Mouse (Mus musculus) cerebellum, postnatal 4 days (tissue): ENCODE data around the gene Mapk12.

Source experiments
- DNase-seq, 2 experiments: peaks; one replicate each; pipeline ENCODE4 v3.0.0; 2022; ENCODE audit warnings: low spot score in 2 of 2, mixed read lengths in 1 of 2

Mapk12 gene

DNA sequence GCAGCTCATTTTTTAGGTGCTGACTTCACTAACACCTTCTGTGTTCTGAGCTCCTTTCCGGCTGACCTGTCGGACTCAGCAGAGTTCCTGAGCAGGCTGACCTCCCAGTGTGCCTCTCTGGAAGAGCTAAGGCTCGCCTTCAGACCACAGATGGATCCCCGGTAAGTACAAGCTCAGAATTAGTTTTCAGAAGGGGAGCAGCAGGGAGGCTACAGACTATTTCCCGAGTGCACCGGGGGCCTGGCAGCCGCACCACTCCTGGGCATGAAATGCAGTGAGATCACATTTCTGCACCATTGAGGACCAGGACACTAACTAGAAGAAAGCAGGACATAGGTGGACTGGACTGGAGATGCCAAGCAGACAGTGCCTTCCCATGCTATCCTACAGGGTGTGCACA lies 41.9 kb downstream of the Mapk12 start:
- DNase-seq: no peak

DNA sequence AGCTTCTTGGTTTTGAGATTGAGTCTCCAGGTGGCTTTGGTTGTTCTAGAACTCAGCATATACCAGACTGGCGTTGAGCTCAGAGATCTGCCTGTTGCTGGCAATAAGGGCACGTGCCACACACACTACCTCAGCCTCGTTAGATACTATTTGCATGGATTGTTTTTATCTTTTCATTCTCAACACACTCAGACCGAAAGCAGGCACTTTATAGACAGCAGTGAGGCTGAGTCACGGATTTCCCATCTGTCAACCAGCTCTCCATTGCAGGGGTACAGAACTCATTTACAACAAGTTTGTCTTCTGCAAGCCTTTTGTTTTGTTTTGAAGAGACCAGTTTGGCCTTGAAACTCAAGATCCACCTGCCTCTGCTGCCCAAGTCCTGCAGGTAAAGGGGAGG lies 43.1 kb downstream of the Mapk12 start:
- DNase-seq: no peak

DNA sequence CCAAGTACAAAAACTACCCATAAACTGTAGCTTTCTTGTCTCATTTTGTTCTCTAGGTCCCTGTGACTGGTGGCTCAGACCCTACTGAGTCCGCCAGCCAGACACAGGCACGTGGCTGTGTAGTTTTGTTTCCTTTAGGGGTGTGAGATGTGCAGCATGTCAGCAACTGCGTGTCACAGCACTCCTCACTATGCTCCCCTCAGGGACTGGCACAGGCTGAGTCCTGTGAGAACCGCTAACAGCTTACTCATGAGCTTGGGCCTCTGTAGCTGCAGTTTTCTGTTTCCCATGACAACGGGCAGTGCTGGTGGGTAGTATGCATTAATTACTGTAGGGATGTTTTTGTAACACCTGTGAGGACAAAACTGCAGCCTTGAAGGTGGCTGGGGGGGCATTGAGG lies 48.3 kb downstream of the Mapk12 start:
- DNase-seq: no peak

- no peak for DNase-seq
Observed at GRCm38 (mm10) chr15:89090662-89091061, 49.8 kb downstream of the Mapk12 start.

DNA sequence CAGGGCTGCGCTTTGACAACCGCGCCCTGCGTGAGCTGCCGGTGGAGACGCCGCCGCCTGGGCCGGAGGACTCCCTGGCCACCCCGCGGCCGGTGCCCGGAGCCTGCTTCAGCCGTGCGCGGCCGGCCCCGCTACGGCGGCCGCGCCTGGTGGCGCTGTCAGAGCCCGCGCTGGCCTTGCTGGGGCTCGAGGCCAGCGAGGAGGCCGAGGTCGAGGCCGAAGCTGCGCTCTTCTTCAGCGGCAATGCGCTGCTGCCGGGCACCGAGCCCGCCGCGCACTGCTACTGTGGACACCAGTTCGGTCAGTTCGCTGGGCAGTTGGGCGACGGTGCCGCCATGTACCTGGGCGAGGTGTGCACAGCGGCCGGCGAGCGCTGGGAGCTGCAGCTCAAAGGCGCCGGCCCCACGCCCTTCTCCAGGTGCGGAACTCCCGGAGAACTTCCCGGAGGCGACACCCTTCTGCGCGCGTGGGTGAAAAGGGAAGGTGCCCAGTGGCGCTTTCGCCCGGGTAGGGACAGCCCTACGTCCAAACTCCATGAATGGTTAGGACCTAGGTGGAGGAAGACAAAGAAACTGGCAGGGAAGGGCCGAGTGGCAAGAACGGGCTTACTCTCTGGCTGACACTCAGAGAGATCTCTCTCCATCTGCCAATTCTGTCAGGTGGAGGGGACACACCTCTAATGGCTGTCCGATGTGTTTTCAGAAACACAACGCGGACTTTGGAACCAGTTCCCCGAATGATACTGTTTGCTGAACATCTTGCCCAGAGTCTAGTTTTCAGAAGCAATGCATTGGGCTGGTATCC lies 51.1 kb downstream of the Mapk12 start:
- no peak for DNase-seq

- peak; percentile 78 to 86 for DNase-seq
Observed at GRCm38 (mm10) chr15:89088607-89089247, 51.8 kb downstream of the Mapk12 start, which contains the start of gene Selenoo. Gene Selenoo (plus strand): TSS chr15:89089084.

DNA sequence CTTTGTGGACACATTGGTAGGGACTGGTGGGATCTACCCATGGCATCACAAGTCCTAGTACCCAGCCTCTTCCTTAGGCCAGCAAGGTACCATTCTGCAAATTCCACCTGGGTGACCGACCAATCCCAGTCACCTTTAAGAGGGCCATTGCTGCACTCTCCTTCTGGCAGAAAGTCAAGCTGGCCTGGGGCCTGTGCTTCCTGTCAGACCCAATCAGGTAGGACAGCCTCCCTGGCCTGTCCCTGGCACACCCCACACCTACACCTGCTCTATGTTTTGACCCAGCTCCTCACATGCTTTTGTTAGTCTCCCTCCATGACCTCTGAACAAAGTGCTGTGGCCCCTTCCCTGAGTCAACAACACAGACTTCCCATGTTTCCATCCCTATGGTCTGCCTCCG lies 55.7 kb downstream of the Mapk12 start:
- no peak for DNase-seq

GRCm38 (mm10) chr15:89083906-89084305 lies 56.6 kb downstream of the Mapk12 start:
- no peak for DNase-seq
